Mouse (Mus musculus) thymus, adult 2 months (tissue): Measurements from ENCODE around the gene Epsti1.

Experiments
- CTCF ChIP-seq: fragments of 200-500 bp; IDR thresholded peaks from 2 replicates; pipeline ENCODE4 v1.5.1; 2012; ENCODE audit warnings: mild to moderate bottlenecking, control low read depth, low read length, moderate library complexity, borderline replicate concordance; ENCODE audit not compliant: control insufficient read depth, poor library complexity, insufficient read depth; ENCODE audit errors: extremely low read depth
- POLR2A ChIP-seq: fragments of 200-500 bp; IDR thresholded peaks from 2 replicates; pipeline ENCODE4 v1.6.1; 2012; ENCODE audit warnings: mild to moderate bottlenecking, low read length, control low read depth, moderate library complexity; ENCODE audit not compliant: control insufficient read depth, poor library complexity, insufficient read depth; ENCODE audit errors: extremely low read depth

- no peak for TF ChIP-seq CTCF
- TF ChIP-seq POLR2A: no peak
These were observed 37.1 kb downstream of the Epsti1 start for GRCm38 (mm10) chr14:77941105-77941504.
